Mouse (Mus musculus): Measurements from ENCODE around the gene Acsm3. TPM values are rescaled to one million over a fixed set of nuclear protein-coding genes. Genes with fewer than 3 reads are reported as not detected.
A peak's percentile ranks its signal among the peaks of the same experiment; 100 is the strongest.
"Not testable (repeated sequence)": the region's sequence is repeated elsewhere in the genome, so short reads cannot be mapped to it uniquely, and the experiment has no call there.

Acsm3 gene
- under 1 TPM in 1 of 2 experiments, not detected in 1; 0.09 TPM for polyA plus RNA-seq (2017; shearing (Covaris generic))

DNA sequence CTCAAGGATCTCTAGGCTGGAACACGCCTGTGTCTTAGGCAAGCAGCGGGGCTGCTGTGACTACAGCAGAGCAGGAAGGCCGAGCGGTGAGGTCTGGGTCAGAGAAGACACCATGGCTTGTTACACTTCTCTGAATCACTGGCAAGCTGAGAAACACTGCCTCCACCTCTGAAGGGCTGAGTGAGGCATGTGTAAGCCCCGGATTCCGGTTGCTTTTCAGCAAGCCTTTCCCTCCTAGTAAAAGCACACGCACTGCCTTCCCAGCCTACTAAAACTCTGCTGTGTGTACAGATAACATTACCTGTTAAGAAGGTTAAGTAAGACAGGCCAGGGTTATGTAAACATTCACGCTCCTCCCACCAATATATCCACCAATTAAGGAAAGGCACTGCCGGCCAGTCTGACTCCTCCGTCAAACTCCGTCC lies at the start of gene Acsm3:
TSS of gene Acsm3 (plus strand) at position 397 of the 425 bp plus-strand sequence.
- no peak for ATAC-seq

DNA sequence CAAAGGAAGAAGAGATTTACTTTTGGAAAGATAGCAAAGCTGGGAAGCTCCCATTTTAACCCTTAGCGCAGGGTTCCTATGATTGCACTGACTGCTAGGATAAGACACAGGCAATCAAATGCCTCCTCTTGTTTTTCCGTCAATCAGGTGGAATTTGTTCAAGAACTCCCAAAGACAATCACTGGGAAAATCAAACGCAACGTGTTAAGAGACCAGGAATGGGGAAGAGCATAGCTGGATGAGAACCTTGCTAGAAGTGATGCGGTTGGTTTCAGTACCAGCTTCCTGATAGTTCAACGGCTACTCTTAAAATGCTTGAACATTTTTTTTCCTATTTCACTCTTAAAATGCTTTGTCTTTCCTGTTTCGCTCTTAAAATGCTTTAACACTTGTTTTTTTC lies 46.6 kb upstream of the Acsm3 start:
- ATAC-seq = no peak

DNA sequence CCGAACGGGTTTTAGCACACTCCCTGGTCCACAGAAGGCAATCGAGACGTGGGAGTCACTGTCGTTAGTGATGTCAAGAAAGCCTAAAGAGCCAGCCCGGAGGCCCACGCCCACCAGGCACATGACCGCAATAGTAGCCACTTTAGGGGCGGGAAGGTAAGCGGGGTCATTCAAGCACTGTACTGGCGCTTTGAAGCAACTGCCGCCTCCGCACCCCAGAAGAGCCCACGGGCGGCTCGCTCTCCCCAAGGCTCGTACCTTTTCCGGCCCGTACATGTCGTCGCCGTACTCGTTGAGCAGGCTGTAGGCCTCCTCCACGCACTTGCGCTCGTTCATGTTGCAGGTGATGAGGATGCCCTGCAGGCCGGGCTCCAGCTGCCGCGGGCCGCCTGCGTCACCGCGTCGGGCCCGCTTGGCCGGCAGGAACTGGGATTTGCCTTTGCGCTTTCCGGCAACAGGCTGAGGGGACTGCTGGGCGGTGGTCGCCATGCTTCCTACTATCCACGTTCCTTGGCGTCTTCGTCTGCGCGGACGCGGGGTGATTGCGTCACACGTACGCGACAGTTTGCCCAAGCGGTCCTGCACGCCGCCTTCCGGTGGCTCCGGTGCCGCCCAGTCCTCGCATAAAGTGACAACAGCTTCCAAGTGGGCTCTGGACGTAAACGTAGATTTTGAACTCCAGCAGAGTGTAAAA lies 40.3 kb upstream of the Acsm3 start, which contains the start of gene Thumpd1:
TSS of gene Thumpd1 (minus strand) at position 546 of the 694 bp plus-strand sequence.
- peak; percentile 92 for ATAC-seq

DNA sequence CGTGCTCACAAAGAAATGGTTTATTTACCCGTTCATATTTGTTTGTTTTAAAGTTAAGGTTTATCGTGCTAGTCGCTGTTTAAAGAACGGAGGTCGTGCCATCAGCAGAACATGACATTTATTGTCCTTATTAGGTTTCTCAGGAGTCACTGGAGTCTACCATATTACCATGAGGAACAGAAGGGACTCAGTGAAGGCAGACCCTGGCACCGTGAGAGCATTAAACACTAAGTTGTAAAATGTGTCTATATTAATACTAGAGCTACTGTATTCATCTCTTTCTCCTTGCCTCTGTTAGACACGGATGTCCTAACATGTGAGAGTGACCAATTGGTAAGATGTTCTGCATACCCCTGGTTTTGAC lies 39.8 kb upstream of the Acsm3 start:
- peak; percentile 35 for ATAC-seq

DNA sequence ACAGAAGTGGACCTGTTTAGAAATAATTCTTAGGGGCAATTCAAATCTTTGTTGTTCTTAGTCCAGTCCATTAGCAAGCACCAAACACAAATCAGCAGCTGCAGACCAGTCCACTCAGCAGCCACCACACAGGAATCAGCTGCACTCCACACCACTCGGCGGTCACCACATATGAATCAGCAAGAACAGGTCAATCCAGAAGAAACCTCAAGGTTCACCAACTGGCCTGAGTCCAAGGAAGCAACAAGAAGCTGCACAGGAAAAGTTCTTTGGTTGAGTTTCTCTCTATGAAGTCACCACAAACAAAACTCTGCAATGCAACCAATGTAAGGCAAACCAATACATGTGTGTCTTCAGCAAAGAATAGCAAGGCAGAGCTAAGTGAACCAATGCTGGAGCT lies 33.1 kb upstream of the Acsm3 start:
- ATAC-seq = no peak

DNA sequence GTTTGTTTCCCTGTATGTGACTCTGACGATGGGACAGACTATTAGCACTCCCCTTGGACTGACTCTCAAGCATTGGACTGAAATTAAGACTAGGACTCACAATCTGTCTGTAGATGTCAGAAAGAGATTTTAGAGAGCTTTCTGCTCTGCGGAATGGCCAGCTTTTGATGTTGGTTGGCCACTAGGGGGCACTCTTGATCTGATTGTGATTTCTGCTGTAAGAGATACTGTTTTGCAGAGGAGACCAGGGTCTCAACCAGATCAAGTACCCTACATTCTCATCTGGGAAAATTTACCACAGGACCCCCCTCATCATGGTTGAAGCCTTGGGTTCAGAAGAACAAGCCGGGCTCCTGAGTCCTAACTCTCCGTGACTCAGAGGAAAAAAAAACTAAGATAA lies 29.5 kb upstream of the Acsm3 start:
- ATAC-seq = not testable (repeated sequence)

DNA sequence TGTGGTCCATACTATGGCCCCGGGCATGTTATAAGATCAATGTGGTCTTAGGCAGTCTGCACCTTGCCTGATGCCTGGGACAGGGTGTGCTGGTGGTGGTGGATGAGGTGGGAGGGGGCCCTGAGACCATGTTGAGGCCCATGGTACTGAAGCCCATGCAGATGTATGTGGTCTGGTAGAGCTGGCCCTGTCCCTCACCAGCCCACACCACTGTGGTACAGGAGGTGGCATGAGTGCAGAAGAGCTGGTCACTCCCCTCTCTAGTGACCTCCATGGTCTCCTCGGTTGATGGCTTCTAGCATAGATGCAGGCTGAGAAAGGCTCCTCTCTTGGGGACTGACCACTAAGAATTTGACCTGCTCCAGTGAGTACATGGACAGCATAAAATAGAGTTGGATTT lies 21.8 kb upstream of the Acsm3 start:
- ATAC-seq = no peak

DNA sequence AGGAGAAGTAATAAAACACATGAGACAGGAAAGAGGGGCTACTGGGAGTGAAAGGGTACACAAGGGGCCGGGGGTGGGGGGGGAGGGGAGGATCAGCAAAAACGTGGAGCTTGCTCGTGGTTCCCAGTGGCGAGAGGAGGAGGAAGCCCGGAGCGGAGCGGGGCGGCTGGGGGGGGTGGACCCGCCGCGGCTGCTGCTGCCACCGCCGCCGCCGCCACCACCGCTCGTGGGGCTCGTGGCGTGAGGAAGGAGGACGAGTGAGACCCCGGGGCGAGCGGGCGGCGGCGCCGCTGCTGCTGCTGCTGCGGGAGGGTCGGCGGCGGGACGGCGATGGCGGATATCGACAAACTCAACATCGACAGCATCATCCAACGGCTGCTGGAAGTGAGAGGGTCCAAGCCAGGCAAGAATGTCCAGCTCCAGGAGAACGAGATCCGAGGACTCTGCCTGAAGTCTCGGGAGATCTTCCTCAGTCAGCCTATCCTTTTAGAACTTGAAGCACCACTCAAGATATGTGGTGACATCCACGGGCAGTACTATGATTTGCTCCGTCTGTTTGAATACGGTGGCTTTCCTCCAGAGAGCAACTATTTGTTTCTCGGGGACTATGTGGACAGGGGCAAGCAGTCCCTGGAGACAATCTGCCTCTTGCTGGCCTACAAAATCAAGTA lies 20.8 kb upstream of the Acsm3 start:
- ATAC-seq = not testable (repeated sequence)

DNA sequence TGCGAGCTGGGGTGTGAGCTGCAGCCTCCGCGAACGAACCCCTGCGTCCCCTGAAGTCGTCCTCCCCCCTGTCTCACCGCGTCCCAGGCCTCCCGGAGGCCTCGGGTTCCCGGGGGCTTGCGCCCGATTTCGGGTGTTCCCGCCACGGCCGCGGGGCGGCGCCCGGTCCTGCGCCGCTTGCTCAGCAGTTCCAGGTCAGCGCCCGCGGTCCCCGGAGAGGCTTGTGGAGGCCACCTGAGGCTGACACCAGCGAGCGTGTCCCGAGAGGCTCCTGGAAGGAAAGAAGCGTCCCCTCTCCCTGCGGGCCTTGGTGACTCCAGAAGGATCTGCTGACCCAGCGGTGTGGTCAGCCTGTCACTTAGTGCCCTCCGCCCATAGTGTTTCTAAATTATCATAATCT lies 16.4 kb upstream of the Acsm3 start:
- ATAC-seq = no peak

DNA sequence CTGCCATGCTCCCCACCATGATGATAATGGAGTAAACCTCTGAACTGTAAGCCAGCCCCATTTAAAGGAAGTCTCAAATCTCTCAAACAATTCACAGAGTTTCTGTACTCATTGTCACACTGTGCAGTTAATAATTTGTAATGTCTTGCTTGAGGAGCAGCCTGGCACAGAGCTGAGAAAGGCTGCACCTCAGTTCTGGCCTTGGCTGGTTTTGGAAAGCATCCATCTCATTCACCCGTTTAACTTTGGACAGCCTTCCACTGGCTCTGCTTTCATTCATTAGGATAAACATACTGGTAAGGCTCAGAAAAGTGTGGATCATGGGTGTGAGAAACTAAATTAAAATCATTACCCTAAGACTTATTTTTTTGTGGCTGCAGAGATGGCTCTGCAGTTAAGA lies 14.9 kb upstream of the Acsm3 start:
- ATAC-seq = no peak

DNA sequence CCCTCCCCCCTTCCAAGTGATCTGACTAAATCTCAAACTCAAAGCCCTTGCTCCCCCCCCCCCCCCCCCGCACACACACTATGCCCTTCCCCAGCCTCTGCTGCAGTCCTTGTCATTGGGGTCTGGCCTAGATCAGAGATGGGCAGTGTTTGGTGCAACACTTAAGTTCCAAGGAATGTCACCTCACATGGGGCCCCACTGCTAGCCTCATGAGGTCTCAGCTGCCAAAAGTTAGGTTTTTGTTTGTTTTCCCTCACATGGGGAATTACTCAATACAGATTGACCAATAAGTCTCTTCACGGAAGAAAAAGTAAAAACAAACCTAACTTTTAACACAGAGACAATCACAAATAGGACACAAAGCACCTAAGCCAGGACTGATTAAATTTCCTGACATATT lies 12.0 kb upstream of the Acsm3 start:
- ATAC-seq = no peak

DNA sequence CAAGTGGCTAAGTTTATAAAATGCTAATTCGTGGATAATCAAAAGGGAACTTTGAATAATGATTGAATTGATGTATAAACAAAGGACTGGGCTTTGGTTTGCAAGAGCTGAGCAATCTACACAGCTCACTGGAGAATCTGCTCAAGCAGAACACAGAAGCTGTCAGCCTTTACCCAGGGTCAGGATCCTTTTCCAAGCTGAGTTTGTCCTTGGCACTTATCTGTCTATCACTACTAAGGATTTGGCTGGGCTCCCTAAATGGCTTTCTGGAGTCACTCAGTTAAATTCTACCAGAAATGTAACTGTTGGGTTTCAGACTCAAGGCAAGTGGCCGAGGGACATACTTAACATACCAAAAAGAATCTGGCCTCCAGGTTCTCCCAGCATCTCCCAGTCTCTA lies 10.8 kb upstream of the Acsm3 start:
- no peak for ATAC-seq

DNA sequence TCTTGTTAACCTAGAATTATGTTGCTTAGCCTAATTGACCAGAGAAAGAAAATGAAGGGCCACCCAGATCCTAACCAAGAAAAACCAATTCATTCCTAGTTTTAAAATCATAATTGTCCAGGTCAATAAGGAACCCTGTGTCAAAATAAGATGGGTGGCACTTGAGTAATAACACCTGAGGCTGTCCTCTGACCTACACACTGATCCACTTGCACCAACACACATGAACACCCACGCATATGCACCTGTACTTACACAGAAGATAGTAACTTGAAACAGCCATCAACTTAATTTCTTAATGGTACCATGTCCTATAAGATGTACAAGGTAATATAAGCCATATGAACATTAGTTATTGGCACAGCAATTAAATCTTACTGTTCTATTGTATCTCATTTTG lies 7.0 kb upstream of the Acsm3 start:
- no peak for ATAC-seq

DNA sequence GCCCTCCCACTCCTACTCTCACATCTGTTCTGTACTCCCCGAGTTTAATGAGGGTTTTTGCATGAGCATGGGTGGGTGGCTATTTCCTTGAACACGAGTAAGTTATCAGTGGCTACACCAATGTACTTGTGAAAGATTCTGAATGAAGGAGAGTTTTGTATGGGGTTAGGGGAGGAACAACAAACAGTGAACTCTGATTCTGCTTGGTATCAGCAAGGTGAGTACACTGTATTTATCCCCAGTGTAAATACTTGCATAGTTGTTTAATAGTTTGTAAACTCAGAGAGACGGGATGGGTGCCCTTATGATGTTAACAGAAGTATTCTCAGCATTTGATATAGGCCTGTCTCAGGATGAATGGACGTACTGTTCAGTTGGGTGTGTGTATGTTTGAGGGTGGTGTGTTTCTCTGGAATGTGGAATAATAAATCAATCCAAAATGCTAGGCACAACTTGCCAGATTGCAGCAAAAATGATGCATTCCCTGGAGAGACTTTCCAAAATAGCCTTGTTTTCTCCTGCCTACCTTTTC lies 1.5 kb downstream of the Acsm3 start:
- no peak for ATAC-seq

DNA sequence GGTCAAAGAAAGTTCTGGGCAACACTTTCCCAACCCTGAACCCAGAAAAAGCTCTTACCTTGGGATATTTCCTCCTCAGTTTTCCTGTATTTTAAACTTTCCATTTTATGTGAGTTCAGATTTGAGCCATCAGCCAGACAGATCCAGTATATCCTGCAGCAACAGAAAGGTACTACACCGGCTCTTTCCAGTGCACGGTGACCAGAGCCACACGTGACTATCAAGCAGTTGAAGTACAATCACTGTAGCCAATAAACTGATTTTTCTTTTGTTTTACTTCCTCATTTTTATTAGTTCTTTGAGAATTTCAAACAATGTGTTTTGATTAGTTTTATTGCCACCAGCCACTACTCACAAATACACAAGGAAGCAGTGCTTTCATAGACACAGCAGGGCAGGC lies 3.7 kb downstream of the Acsm3 start:
- no peak for ATAC-seq

DNA sequence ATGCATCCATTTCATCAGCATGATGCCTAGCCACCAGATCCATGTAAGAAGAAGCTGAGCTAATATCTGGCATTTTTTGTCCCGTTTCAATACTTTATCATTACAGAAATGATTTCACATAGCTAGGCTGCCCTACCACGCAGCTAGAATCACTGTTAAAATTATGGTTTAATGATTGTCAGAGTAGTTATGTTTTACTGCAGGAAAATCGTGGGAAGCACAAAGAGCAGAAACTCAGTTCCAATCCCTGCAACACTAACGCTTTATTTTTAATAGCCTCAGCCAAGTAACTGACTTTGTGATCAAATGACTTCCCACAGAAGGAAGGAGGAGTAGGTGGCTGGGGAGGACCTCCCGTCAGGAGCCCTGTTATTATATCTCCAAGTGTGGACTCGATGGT lies 6.3 kb downstream of the Acsm3 start:
- ATAC-seq = no peak

DNA sequence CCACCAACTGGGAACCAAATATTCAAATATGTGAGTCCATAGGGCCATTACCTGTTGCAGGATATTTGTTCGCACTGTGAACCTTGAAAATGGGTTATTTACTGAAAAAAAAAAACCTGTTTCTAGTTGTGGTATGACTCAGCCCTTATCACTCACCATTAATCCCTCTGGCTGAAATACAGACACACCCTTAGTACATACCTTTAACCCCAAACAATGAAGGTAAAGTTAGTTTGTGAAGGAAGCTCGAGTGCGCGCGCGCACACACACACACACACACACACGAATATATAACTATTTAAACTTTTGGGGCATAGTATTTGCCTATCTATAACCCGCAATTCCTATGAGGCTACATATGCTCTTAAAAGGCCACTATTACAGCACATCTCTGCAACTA lies 9.2 kb downstream of the Acsm3 start:
- ATAC-seq = no peak

DNA sequence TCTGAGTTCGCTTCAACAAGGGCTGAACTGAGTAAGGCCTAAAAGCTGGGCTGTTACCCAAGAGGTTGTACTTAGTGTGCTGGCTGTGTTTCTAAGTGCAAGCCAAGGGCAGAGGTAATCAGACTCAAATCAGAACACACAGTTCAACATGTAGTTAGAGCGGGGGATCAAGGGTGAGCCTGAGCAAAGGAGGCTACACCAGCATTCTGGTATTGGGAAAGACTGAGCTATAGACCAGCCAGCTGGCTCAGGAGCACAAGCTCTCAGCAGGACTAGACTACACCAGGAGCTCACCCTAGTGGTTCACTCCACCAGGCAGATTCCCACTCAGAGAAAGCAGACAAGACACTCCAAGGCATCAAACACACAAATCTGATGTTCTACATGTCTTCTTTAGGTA lies 22.7 kb downstream of the Acsm3 start:
- no peak for ATAC-seq

DNA sequence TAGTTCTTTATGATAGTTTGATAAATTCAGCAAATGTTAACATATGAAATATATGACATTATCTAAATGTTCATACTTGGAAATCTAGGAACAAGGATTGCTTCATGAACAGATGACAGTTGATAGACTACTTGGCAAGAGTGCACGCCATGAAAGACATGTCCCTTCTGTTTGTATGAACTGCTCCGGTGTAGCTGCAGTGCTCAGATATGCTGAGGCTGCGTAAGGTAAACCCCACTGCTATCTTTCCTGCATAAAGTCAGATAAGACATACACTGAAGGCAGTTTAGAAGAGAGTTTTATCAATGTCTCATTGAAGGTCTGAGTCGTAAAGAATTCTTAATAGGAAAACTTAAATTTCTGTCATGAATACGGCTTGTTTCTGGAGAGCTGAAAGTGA lies 24.2 kb downstream of the Acsm3 start:
- ATAC-seq = no peak

DNA sequence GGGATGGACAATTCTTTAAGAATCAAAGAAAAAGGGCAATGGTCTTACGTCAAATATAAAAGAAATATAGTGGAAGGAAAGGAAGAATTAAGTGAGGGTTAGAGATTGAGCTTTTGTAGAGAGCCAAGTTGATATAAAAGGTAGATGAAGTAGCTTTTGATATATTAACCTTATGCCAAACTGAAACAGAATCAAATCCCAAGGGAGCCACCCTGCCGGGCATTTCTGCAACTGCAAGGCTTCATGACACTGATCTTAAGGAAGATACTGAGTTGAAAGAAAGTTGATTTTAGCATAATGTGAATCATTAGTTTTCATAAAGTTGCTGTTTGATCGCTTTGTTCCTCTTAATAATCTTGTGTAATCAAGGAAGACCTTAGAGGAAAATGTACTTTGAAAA lies 28.3 kb downstream of the Acsm3 start:
- ATAC-seq = no peak

DNA sequence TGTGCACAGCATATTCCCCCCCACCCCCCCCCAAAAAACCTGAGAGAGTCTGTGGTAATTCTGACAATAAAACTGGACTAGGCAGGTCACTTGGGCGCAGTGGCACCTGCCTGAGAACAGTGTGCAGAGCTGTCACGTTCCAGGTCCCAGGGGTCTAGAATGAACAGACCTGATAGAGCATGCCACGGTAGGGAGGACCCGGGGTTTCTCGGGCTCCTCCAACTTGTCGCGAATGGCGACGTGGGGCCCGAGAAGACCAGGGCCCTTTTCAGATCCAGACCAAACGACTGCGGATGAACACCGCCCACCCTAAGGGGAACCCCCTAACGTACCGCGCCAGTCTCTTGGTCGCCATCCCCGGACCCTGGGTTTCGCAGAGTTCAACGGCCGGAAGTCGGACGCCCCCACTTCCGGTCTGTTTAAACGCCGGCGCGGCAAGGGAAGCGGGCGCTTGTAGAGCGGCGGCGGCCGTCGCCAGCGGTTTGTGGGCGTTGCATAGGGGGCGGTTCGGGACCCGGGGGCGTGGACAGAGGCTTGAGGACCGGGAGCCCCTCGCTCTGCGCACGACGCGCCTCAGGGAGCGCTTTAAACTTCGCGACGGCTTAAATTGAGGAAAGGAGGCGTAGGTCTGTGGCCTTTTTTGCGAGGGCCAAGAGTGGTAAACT lies 33.0 kb downstream of the Acsm3 start, which contains the start of the genes Rexo5 and Eri2:
TSS of gene Rexo5 (plus strand) at position 421 of the 665 bp plus-strand sequence.
TSS of gene Eri2 (minus strand) at position 473 of the 665 bp plus-strand sequence.
- peak; percentile 94 for ATAC-seq

DNA sequence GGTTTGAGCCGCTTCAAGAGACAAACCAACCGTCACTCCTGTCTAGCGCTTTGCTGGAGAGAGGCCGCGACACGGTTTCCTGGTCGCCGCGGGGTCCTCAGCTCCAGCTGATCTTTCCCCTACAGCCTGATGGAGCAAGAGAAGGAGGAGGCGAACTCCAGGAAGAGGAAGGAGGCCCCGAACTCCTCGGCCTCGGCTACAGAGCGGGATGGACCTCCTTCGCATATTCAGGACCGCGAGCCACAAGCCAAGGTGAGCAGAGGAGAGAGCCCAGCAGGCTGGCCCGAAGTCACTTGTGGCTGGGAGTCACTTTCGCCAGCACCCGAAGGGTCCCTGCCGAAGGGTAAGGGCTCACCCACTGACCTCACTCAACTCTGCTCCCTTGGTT lies 33.5 kb downstream of the Acsm3 start:
- peak; percentile 4 for ATAC-seq

DNA sequence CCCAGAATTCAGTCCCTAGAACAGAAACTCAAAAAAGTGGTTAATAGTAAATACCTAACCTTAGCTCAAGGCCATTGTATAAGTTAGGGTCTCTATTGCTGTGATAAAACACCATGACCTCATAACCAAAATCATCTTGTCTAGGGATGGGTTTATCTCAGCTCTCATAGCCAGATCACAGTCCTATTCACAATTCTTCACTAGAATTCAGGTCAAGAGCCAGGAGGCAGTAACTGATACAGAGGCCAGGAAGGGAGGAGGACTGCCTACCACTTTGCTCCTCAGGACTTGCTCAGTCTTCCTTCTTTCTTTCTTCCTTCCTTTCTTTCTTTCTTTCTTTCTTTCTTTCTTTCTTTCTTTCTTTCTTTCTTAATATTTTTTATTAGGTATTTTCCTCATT lies 34.6 kb downstream of the Acsm3 start:
- ATAC-seq = no peak

DNA sequence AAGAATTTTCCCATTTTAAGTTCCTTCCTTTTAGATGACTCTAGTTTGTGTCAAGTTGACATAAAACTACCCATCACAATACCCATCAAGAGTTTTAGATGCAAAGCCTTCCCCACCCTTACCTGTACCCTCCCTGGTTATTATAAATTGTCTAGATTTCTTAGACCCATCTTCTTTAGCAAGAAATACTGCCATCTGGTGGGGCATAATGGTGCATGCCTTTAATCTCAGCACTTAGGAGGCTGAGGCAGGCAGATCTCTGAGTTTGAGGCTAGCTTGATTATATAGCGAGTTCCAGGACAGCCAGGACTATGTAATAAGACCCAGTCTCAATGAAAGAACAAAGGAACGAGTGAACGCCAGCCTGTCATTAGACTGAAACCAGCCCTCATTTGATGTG lies 39.8 kb downstream of the Acsm3 start:
- peak; percentile 25 for ATAC-seq
